Mouse (Mus musculus) liver, adult 10 weeks (tissue): ENCODE measurements around the gene Lmtk3. TPM values are rescaled to one million over a fixed set of nuclear protein-coding genes. Genes with fewer than 3 reads are reported as not detected.

Experiments used
- polyA plus RNA-seq: library from polyadenylated mRNA; stranded (reverse); fragments of 350-450 nt; fragmentation: Illumina TruSeq; extraction: RNeasy Lipid Tissue Mini Kit (QIAGEN cat#74804); gene quantifications from one replicate; pipeline ENCODE4 v1.2.3, GENCODE M21; 2014; ENCODE audit warnings: low read depth, low replicate concordance

Lmtk3 gene
- not detected for polyA plus RNA-seq

DNA sequence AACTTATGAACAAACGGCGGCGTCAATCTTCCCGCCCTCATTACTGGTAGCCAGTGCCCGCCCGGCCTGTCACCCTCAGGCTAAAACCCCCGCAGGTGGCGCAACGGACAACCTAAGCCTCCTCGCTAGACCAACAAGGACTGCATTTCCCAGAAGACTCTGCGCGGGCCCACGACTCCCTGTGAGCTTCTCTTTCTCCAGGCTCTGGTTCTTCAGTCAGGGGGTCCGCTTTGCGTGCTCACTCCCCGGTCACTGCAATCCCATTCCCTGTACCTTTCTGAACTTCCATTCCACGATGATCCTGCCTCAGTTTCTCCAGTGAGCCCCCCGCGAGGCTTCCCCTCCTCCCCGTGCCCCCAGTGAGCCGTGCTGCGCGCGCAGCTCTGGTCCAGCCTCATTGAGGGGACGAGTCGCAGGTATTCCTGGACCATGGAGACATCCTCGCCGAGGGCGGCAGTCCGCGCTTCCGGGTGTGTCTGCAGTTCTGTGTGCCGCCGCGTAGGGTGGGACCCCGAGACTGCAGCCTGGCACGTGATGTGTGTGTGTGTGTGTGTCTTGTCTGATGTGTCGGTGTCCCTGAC, at the start of gene Lmtk3:
Lmtk3 (plus strand) TSS at position 228 of the 581 bp plus-strand sequence.

DNA sequence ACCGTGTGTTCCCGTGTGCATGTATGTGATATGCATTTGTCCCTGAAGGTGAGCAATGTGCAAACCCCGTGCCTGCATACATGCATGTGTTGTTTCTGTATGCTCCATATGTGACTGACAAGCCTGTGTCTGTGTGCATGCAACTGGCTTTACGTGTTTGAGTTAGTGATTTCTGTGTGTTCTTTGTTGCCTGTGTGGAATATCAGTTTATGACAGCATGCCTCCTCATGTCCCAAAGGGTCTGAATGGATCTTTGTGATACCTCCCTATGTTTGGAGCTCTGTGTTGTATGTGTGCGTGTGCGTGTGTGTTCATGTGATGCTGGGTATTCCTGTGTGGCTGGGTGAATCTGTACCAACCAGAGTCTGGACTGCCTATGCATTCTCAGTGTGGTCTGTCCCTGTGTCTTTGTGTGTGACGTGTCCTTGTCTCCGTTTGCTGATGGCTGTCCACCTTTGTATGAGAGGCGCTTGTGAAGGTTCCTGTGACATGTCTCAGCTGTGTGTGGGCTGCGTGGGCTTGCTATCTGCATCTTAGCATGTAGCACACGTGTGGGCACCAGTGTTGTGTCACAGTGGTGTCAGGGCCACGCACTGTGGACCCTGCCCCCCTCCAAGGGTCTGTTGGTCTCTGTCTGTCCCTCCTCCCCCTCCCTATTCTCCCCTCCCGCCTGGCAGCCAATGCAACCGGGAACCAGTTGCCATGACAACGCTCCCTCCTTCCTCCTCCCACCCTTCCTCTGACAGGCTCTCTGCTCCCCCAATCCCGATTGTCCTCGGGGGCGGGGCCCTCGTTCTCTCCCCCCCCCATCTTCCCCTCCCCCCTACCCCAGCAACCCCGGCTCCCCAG, 1.2 kb downstream of the Lmtk3 start, which contains the start of gene Sult2b1:
Sult2b1 (minus strand) TSS at position 146 of the 849 bp plus-strand sequence.

DNA sequence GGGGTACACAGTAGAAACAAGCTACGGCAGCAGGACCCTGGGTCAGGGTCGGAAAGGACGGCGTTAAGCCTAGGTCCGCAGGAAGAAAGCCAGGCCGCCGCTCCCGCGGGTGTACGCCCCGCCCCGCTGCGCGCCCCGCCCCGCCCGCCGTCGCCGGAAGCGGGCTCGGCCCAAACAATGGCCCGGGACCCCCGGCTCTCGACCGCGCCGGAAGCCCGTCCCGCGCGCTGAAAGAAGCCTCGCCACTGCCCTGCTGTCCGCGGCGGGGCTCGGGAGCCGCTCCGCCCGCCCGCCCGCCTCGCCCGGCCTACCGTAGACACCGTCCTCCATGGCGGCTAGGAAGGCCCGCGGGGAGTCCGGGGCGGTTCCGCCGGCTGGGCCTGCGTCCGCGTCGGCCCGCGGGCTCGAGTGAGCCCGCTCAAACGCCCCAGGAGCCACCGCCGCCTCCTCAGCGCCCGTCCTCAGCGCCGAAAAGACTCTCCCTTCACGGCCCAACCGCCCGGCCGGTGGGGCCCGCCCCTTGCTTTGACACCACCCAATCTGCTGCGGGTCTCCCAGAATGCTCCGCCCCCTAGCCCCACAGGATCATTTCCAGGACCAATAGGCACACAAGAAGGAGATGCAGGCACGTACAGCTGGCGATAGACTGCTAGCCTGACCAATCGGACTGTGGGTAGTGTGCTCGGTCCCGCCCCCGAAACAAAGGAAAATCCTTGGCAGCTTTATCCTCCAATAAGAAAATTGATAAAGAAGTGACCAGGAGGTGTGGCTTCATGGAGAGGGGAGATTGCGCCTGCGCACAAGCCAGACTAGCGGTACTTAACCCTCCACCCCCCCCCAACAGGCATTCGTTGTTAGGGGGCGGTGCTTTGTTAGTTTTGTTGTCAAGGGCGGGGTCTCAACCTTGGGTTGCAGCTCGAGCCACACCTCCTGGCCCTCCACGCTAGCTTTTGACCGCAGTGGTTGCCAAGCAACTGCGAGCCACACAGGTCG, 30.5 kb downstream of the Lmtk3 start, which contains the start of gene Cyth2:
Cyth2 (minus strand) TSS at position 795 of the 993 bp plus-strand sequence.

DNA sequence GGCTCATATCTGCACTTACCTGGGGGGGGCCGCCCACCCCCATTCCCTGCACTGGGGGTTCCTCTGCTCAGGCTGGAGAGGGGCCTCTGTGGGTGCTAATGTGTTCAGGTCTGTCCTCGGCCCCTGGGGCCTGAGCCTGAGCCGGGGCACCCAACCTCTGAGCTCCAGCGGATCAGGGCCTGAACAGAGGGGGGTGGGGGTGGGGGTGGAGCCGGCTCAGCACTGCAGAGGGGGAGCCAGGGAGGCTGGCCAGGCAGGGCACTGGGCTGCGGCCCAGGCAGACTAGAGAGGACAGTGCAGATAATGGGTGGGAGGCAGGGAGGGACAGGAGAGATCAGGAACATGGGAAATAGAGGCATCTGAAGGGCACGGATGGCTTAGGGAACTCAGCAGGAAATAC, 41.1 kb downstream of the Lmtk3 start, which contains the start of gene Kcnj14:
Kcnj14 (minus strand) TSS at position 185 of the 400 bp plus-strand sequence.

DNA sequence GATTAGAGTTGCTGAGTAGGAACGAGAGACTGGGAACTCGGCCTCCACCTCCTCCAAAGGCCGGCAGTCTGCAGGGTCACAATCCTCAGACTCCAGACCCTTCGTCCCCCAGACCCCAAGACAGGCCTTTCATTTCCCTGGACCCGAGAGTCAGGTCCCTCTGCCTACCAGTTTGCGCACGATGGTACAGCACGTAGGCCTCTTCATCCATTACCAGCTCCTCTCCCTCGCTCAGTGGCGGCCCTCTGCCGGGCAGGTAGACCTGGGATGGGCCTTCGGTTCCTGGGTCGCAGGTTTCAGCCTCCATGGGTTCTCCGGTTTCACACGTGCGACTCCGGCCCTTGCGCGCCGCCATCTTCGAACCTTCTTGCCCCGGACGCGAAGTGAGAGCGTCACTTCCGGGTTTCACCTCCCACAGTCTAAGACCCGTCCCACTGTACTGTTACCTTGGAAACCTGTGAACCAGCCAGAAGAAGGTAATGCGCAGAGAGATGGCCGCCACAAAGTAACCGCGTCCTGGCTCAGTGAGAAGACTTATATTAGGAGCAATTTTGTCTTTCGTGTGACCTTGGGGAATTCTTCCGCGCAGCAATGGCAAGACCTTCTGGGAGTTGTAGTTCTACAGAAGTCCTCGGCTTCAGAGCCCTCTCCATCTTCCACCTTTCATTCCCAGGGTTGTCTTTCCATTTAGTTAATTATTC, 47.0 kb downstream of the Lmtk3 start, which contains the start of gene Grwd1:
Grwd1 (minus strand) TSS at position 518 of the 701 bp plus-strand sequence.

Other genes with a start within 250 kb of the Lmtk3 start
- not detected for gene Hsd17b14, start 228.8 kb upstream of the Lmtk3 start, polyA plus RNA-seq
- gene Bcat2, start 213.6 kb upstream of the Lmtk3 start, polyA plus RNA-seq = 3.7 TPM
- not detected for gene Fgf21, start 168.2 kb upstream of the Lmtk3 start, polyA plus RNA-seq
- not detected for gene Fut1, start 166.4 kb upstream of the Lmtk3 start, polyA plus RNA-seq
- gene Izumo1, start 161.9 kb upstream of the Lmtk3 start, polyA plus RNA-seq = not detected
- not detected for gene Rasip1, start 156.2 kb upstream of the Lmtk3 start, polyA plus RNA-seq
- not detected for gene Mamstr, start 143.8 kb upstream of the Lmtk3 start, polyA plus RNA-seq
- gene Fut2, start 117.3 kb upstream of the Lmtk3 start, polyA plus RNA-seq = not detected
- gene Ntn5, start 99.7 kb upstream of the Lmtk3 start, polyA plus RNA-seq = not detected
- gene Sec1, start 89.3 kb upstream of the Lmtk3 start, polyA plus RNA-seq = not detected
- gene Car11, start 83.9 kb upstream of the Lmtk3 start, polyA plus RNA-seq = not detected
- gene Dbp, start 78.7 kb upstream of the Lmtk3 start, polyA plus RNA-seq = 2.3 TPM
- gene Rpl18, start 68.3 kb upstream of the Lmtk3 start, polyA plus RNA-seq = 8.0 TPM
- gene Sphk2, start 65.7 kb upstream of the Lmtk3 start, polyA plus RNA-seq = 1.6 TPM
- gene Fam83e, start 62.5 kb upstream of the Lmtk3 start, polyA plus RNA-seq = not detected
- not detected for gene Spaca4, start 57.9 kb upstream of the Lmtk3 start, polyA plus RNA-seq
- gene Sult2b1, start 931 bp downstream of the Lmtk3 start, polyA plus RNA-seq = not detected
- gene Cyth2, start 30.8 kb downstream of the Lmtk3 start, polyA plus RNA-seq = 9.5 TPM
- not detected for gene Kcnj14, start 41.0 kb downstream of the Lmtk3 start, polyA plus RNA-seq
- 0.66 TPM for gene Grwd1, start 47.2 kb downstream of the Lmtk3 start, polyA plus RNA-seq
- gene Kdelr1, start 89.0 kb downstream of the Lmtk3 start, polyA plus RNA-seq = 63.8 TPM
- gene Grin2d, start 94.6 kb downstream of the Lmtk3 start, polyA plus RNA-seq = not detected
- gene Syngr4, start 113.0 kb downstream of the Lmtk3 start, polyA plus RNA-seq = not detected
- gene Tmem143, start 113.2 kb downstream of the Lmtk3 start, polyA plus RNA-seq = 2.9 TPM
- not detected for gene Emp3, start 137.7 kb downstream of the Lmtk3 start, polyA plus RNA-seq
- not detected for gene Ccdc114, start 140.3 kb downstream of the Lmtk3 start, polyA plus RNA-seq
- gene Abcc6, start 246.6 kb downstream of the Lmtk3 start, polyA plus RNA-seq = 4.5 TPM
- gene Nomo1, start 250.0 kb downstream of the Lmtk3 start, polyA plus RNA-seq = 2.9 TPM